Mouse (Mus musculus) liver, postnatal 0 days (tissue): ENCODE data around the gene Tmcc3. TPM values are rescaled to one million over a fixed set of nuclear protein-coding genes. Genes with fewer than 3 reads are reported as not detected.

ENCODE experiments used
- ATAC-seq: fragments of 200-750 bp; cut with Nextera tagmentation; 2 replicates; pipeline ENCODE4 v1.8.0; 2017; ENCODE audit warnings: mild to moderate bottlenecking, moderate library complexity
- DNase-seq: peaks from one replicate; pipeline ENCODE4 v3.0.0-alpha.2; 2016
- H3K27ac ChIP-seq: fragments of 300-500 bp; sonication (generic); 2 replicates; pipeline ENCODE4 v1.5.1; 2014; ENCODE audit warnings: antibody characterized with exemption, moderate library complexity, mild to moderate bottlenecking, low read depth
- H3K27me3 ChIP-seq: fragments of 300-500 bp; sonication (generic); 2 replicates; pipeline ENCODE4 v1.6.1; 2014; ENCODE audit warnings: low read length, control low read depth, mixed read lengths; ENCODE audit not compliant: insufficient read depth
- H3K36me3 ChIP-seq: fragments of 300-500 bp; sonication (generic); replicated peaks from 2 replicates; pipeline ENCODE4 v1.6.1; 2014; ENCODE audit warnings: mild to moderate bottlenecking, control low read depth, low read length, moderate library complexity, mixed read lengths; ENCODE audit not compliant: insufficient read depth
- H3K4me1 ChIP-seq: fragments of 300-500 bp; sonication (generic); 2 replicates; pipeline ENCODE4 v1.6.1; 2014; ENCODE audit warnings: antibody characterized with exemption, mild to moderate bottlenecking, control low read depth; ENCODE audit not compliant: insufficient read depth
- H3K4me2 ChIP-seq: fragments of 300-500 bp; sonication (generic); 2 replicates; pipeline ENCODE4 v1.6.1; 2014; ENCODE audit warnings: low read depth, mild to moderate bottlenecking, low read length, moderate library complexity, mixed read lengths
- H3K4me3 ChIP-seq: fragments of 300-500 bp; sonication (generic); 2 replicates; pipeline ENCODE4 v1.5.1; 2014; ENCODE audit warnings: low read depth, low read length
- H3K9ac ChIP-seq: fragments of 300-500 bp; sonication (generic); replicated peaks from 2 replicates; pipeline ENCODE4 v1.6.1; 2014; ENCODE audit warnings: mild to moderate bottlenecking, moderate library complexity
- H3K9me3 ChIP-seq: fragments of 300-500 bp; sonication (generic); 2 replicates; pipeline ENCODE4 v1.6.1; 2016; ENCODE audit warnings: mild to moderate bottlenecking, control low read depth, low read length, mixed read lengths
- CTCF ChIP-seq: sonication (generic); IDR thresholded peaks from 2 replicates; pipeline ENCODE4 v1.5.1; 2016; ENCODE audit warnings: antibody characterized with exemption, low read depth
- EP300 ChIP-seq: IDR thresholded peaks from 2 replicates; pipeline ENCODE4 v1.6.1; 2016; ENCODE audit warnings: antibody characterized with exemption, low read depth, mild to moderate bottlenecking
- WGBS: fragments of 180-500 bp; shearing (Covaris S2); extraction: QIAGEN DNeasy Blood & Tissue Kit; methylation state at CpG from one replicate; pipeline ENCODE4 v1.1.7; 2014; ENCODE audit not compliant: insufficient replicate concordance; 5-methylcytosine and 5-hydroxymethylcytosine counted together
- polyA plus RNA-seq: library from polyadenylated mRNA; unstranded; fragments of >200 nt; fragmentation: Nextera tagmentation; extraction: Ambion mirVana; gene quantifications from 2 replicates; pipeline ENCODE4 v1.2.1, GENCODE M21; 2015

Gene Tmcc3
- polyA plus RNA-seq, 1 experiment from 2014 or later: 6.6 TPM

DNA sequence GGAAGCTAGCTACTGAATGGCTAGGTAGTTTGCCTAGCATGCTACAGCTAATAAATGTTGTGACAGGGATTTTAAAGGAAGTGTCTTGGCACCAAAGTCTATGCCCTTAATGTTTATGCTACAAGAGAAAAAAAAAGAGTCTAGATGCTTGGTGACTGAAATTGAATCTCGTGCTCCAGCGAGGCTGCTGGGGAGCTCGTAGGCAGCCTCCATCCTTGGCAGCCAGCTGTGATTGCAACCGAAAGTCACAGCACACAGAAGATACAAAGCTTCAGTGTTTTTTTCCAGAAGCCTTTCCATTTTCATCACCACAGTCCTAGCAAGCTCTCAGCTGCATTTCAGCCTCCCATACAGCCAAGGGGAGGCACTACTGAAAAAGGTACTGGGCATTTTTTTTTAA, 6.8 kb downstream of the Tmcc3 start:
- Histone ChIP-seq H3K9ac (no peak overlapping the region), H3K27ac (no peak overlapping the region), H3K9me3 (no peaks in the 10 kb centered on the region), H3K36me3 (no peaks in the 10 kb centered on the region), H3K27me3 (0 out of 2 replicates have a peak, but pooled peaks cover 4% of the 10 kb centered on the region), H3K4me2 (no peak overlapping the region), H3K4me1 (no peaks in the 10 kb centered on the region), H3K4me3 (no peak overlapping the region)
- WGBS: 66% methylated on average over 4 of the region's 4 CpGs
- no peak for DNase-seq
- no peak for ATAC-seq
- TF ChIP-seq EP300 (no peak), CTCF (no peak)

- no peaks in the 10 kb centered on the region for H3K36me3 ChIP-seq
- H3K27me3 ChIP-seq: no peaks in the 10 kb centered on the region
- no peak overlapping the region for H3K4me3 ChIP-seq
- H3K9ac ChIP-seq: no peak overlapping the region
- no peaks in the 10 kb centered on the region for H3K9me3 ChIP-seq
- H3K4me2 ChIP-seq: no peak overlapping the region
- H3K4me1 ChIP-seq: no peaks in the 10 kb centered on the region
- no peak for ATAC-seq
- no peak for TF ChIP-seq CTCF
- no peak for TF ChIP-seq EP300
- no peak for DNase-seq
- H3K27ac ChIP-seq: no peak overlapping the region
- 44% methylated on average over 5 of the region's 5 CpGs for WGBS
Observed at GRCm38 (mm10) chr10:94329962-94330361, 18.2 kb downstream of the Tmcc3 start.

DNA sequence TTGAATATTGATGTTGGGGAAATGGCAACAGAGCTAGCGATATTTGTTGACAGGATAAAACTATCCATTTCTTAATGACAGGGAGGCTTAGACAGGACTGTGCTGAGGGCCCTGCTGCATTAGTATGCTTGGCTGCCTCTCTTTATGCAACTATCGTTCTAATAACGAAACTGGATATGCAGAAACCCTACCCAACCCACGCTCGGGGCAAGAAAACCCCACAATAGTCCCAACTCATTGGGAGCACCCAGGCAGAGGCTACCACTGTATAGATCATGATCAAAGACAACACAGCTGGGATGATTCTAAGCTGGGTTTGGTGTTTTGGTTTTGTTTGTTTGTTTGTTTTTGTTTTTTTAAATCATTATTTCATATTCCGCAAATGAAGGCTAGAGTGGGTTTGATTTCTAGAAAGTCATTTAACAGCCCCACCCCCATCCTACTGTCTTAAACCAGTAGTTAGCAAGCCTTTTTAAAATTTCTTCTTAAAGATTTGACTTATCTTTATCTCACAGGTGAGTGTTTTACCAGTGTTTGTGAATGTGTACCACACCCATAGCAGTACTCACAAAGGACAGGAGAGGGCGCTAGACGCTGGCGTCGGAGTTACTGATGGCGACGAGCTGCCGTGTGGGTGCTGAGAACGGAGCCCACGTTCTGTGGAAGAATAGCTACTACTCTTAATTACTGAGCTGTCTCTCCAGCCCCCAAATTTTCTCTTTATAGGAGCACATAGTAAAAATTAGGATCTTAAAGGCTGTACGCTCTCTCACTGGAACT, 20.8 kb downstream of the Tmcc3 start:
- H3K9ac ChIP-seq: no peak overlapping the region
- no peaks in the 10 kb centered on the region for H3K36me3 ChIP-seq
- H3K4me3 ChIP-seq: no peak overlapping the region
- 78% methylated on average over 16 of the region's 16 CpGs for WGBS
- H3K4me2 ChIP-seq: no peak overlapping the region
- no peak for DNase-seq
- no peaks in the 10 kb centered on the region for H3K27me3 ChIP-seq
- H3K4me1 ChIP-seq: no peaks in the 10 kb centered on the region
- TF ChIP-seq CTCF: peak; percentile 33; the same call in 1 of the 2 replicates
- TF ChIP-seq EP300: no peak
- H3K9me3 ChIP-seq: no peaks in the 10 kb centered on the region
- no peak overlapping the region for H3K27ac ChIP-seq
- no peak for ATAC-seq

DNA sequence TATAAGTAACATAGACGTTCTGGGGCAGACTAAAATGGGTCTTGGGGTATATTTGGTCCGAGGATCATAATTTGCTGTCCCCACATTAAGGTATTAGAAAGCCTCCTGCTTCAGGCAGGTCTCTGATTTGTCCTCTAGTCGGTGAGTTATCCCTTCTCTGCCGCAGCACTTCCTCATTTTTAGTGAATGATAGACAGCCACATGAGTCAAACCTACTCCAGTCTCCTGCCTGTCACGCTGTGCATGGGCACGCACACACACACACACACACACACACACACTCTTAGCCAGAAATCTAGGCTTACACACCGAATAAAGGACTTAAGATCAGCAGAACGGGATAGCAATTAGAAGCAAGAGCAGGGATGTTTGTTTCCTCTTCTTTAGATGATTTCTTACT, 21.6 kb downstream of the Tmcc3 start:
- H3K9ac ChIP-seq: no peak overlapping the region
- WGBS: 49% methylated on average over 8 of the region's 8 CpGs
- no peak for ATAC-seq

GRCm38 (mm10) chr10:94335047-94335446, 23.3 kb downstream of the Tmcc3 start:
- H3K36me3 ChIP-seq: no peaks in the 10 kb centered on the region
- no peak overlapping the region for H3K9ac ChIP-seq
- no peaks in the 10 kb centered on the region for H3K27me3 ChIP-seq
- H3K9me3 ChIP-seq: no peaks in the 10 kb centered on the region
- no peak for ATAC-seq
- H3K4me3 ChIP-seq: no peak overlapping the region
- no peak for TF ChIP-seq EP300
- TF ChIP-seq CTCF: no peak
- H3K27ac ChIP-seq: no peak overlapping the region
- 72% methylated on average over 10 of the region's 10 CpGs for WGBS
- no peak overlapping the region for H3K4me2 ChIP-seq
- no peak for DNase-seq
- H3K4me1 ChIP-seq: no peaks in the 10 kb centered on the region

More for the DNA sequence above, 21.6 kb downstream of the Tmcc3 start:
- Histone ChIP-seq H3K4me2 (no peak overlapping the region), H3K27ac (no peak overlapping the region), H3K9me3 (no peaks in the 10 kb centered on the region), H3K4me1 (no peaks in the 10 kb centered on the region), H3K36me3 (no peaks in the 10 kb centered on the region), H3K4me3 (no peak overlapping the region), H3K27me3 (no peaks in the 10 kb centered on the region)
- DNase-seq: no peak
- TF ChIP-seq EP300 (no peak), CTCF (no peak)

GRCm38 (mm10) chr10:94336071-94336470, 24.3 kb downstream of the Tmcc3 start:
- H3K4me2 ChIP-seq: no peak overlapping the region
- whole genome bisulfite sequencing: 86% methylated on average over 6 of the region's 6 CpGs

More at GRCm38 (mm10) chr10:94336071-94336470, 24.3 kb downstream of the Tmcc3 start:
- Histone ChIP-seq H3K27me3 (no peaks in the 10 kb centered on the region), H3K9me3 (no peaks in the 10 kb centered on the region), H3K4me3 (no peak overlapping the region), H3K9ac (no peak overlapping the region), H3K27ac (no peak overlapping the region), H3K36me3 (no peaks in the 10 kb centered on the region), H3K4me1 (no peaks in the 10 kb centered on the region)
- TF ChIP-seq EP300 (no peak), CTCF (no peak)
- DNase-seq (no peak), ATAC-seq (no peak)
